In the genomic region with DNA sequence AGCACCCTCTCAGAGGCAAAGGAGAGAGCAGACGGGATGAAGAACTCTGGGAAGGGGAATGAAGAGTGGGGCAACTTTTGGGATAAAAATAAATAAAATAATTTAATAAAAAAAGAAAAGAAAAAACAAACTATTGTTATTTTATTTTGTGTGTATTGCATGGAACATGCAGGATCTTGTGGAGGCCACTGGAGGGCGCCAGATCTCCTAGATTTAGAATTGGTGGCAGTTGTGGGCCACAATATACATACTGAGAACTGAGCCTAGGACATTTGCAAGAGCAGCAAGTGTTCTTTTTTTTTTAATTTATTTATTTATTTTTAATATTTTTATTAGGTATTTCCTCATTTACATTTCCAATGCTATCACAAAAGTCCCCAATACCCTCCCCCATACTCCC, we compare ENCODE assay signal across 15 mouse cellular contexts.
DNase-seq lines count a peak whose midpoint lies in the region; TF ChIP-seq lines count a peak whose summit lies in the region.
"Had no signal": no experiment of that assay in that cellular context is flagged by ENCODE, and none has a peak within 500 bp of the region (broad histone marks: within the 10 kb centered on the region; RNA-seq: fewer than 3 reads in every experiment).

No protein-coding gene starts in this region.

- H3K9me3 ChIP-seq in ES-Bruce4 (replicated peaks; ENCODE audit: control insufficient read depth, insufficient read depth, low read length, poor library complexity, severe bottlenecking) = no peaks in the 10 kb centered on the region
- H3K9me3 ChIP-seq: embryonic facial prominence, embryonic 15.5 days; heart, embryonic 15.5 days; megakaryocyte, embryonic 14.5 days had no signal

- H3K27me3 ChIP-seq in ES-Bruce4 (ENCODE audit: control insufficient read depth, insufficient read depth, low read length, poor library complexity, severe bottlenecking) = no peaks in the 10 kb centered on the region
- H3K27me3 ChIP-seq: embryonic facial prominence, embryonic 15.5 days; heart, embryonic 15.5 days; megakaryocyte, embryonic 14.5 days had no signal

- peak; percentile 7 for DNase-seq in adrenal gland, postnatal 25 days
- no peak for DNase-seq in adrenal gland, adult (ENCODE audit: inconsistent age in 2 of 2, low spot score in 1 of 2)
- DNase-seq in left cerebral cortex, adult 2 months (ENCODE audit: extremely low spot score in 1 of 2, low spot score in 2 of 2) = no peak
- DNase-seq in left cerebral cortex, postnatal 10 days (ENCODE audit: extremely low spot score in 1 of 2, low spot score in 2 of 2) = no peak
- DNase-seq in right cerebral cortex, adult 18-20 months = no peak
- DNase-seq in testis, postnatal 10 days (ENCODE audit: low spot score) = no peak
- DNase-seq: cerebellum, adult 2 months; kidney, postnatal 25 days; spleen, adult 18-20 months; thymus, adult 18-20 months had no signal

- no peak overlapping the region for H3K4me3 ChIP-seq in left cerebral cortex, adult 2 months
- no peak overlapping the region for H3K4me3 ChIP-seq in ES-Bruce4 (ENCODE audit: low read depth, low read length)
- no peak overlapping the region for H3K4me3 ChIP-seq in cortical plate, adult 2 months (ENCODE audit: insufficient read depth, low read length)
- H3K4me3 ChIP-seq: embryonic facial prominence, embryonic 15.5 days; heart, embryonic 15.5 days; megakaryocyte, embryonic 14.5 days had no signal

- no peaks in the 10 kb centered on the region for H3K36me3 ChIP-seq in ES-Bruce4 (ENCODE audit: control insufficient read depth, insufficient read depth, low read length, poor library complexity, severe bottlenecking)
- H3K36me3 ChIP-seq: embryonic facial prominence, embryonic 15.5 days; heart, embryonic 15.5 days had no signal

- peak; percentile 19; the same call in 1 of the 2 replicates for TF ChIP-seq CTCF in left cerebral cortex, adult 2 months (IDR thresholded peaks at IDR 0.05)
- TF ChIP-seq CTCF in ES-Bruce4 (IDR thresholded peaks at IDR 0.05; ENCODE audit: low read depth, low read length) = peak; percentile 26
- TF ChIP-seq CTCF in cortical plate, adult 2 months (IDR thresholded peaks at IDR 0.05; ENCODE audit: extremely low read depth, insufficient read depth, low read length) = peak; percentile 11; the same call in 1 of the 2 replicates

- no peak overlapping the region for H3K9ac ChIP-seq in ES-Bruce4 (ENCODE audit: low read depth, poor library complexity, severe bottlenecking)
- H3K9ac ChIP-seq: embryonic facial prominence, embryonic 15.5 days; heart, embryonic 15.5 days had no signal

- H3K4me1 ChIP-seq in ES-Bruce4 (ENCODE audit: control insufficient read depth, insufficient read depth, low read length) = no peaks in the 10 kb centered on the region
- no peaks in the 10 kb centered on the region for H3K4me1 ChIP-seq in cortical plate, adult 2 months (ENCODE audit: control insufficient read depth, insufficient read depth, low read length)
- H3K4me1 ChIP-seq: embryonic facial prominence, embryonic 15.5 days; heart, embryonic 15.5 days; megakaryocyte, embryonic 14.5 days had no signal

- no peak overlapping the region for H3K27ac ChIP-seq in left cerebral cortex, adult 2 months
- no peak overlapping the region for H3K27ac ChIP-seq in ES-Bruce4 (ENCODE audit: insufficient read depth, low read length)
- H3K27ac ChIP-seq in cortical plate, adult 2 months (ENCODE audit: insufficient read depth, low read length) = no peak overlapping the region
- H3K27ac ChIP-seq: embryonic facial prominence, embryonic 15.5 days; heart, embryonic 15.5 days had no signal

- TF ChIP-seq POLR2A in ES-Bruce4 (IDR thresholded peaks at IDR 0.05; ENCODE audit: insufficient read depth, low read length) = no peak
- no peak for TF ChIP-seq POLR2A in cortical plate, adult 2 months (IDR thresholded peaks at IDR 0.05; ENCODE audit: extremely low read depth, insufficient read depth, low read length)

- intact Hi-C loops in left cerebral cortex, adult 2 months (cut with DNase I) = no loop called here
- intact Hi-C loops in left cerebral cortex, postnatal 10 days (cut with DNase I) = no loop called here

- no peak for TF ChIP-seq EP300 in ES-Bruce4 (IDR thresholded peaks at IDR 0.05; ENCODE audit: insufficient read depth, low read depth, low read length)
